Mouse (Mus musculus): Measurements from ENCODE around the gene Haus3.

The Haus3 gene

GRCm38 (mm10) chr5:34105681-34106080 is 63.6 kb downstream of the Haus3 start:
- DNase-seq (ENCODE audit: low read depth, low spot score), result peak; percentile 47

Data from skeletal muscle tissue, adult 2 months (tissue).